Mouse (Mus musculus) monocyte, adult 2 months (primary cell): Measurements from ENCODE around the gene Tmem202.
A peak's percentile ranks its signal among the peaks of the same experiment; 100 is the strongest.

Experiments
- DNase-seq, 2 experiments: peaks; one replicate each; pipeline ENCODE4 v3.0.0; 2022; ENCODE audit warnings: low spot score in 2 of 2, low read depth in 1 of 2

Tmem202 gene

DNA sequence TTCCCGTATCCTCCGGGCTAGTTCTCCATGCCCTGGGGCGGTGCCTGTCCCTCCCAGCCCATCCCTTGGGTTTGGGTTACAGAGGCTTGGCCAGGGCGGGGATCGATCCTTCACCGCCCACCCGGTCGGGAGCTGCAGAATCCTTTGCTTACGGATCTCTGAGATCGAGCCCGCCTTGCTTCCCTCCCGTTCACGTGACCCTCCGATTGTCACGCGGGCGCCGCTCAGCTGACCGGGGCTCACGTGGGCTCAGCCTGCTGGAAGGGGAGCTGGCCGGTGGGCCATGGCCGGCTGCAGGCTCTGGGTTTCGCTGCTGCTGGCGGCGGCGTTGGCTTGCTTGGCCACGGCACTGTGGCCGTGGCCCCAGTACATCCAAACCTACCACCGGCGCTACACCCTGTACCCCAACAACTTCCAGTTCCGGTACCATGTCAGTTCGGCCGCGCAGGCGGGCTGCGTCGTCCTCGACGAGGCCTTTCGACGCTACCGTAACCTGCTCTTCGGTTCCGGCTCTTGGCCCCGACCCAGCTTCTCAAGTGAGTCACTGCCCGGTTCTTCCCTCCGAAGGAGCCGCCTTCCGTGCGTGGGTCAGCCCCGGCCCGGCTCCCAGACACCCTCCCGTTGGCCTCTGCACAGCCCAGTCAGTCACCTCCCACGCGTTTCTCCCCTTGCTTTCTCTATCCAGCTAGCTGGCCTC is at the start of gene Tmem202, which contains the start of gene Hexa:
Gene Tmem202 (minus strand): TSS at position 407 of the 697 bp plus-strand sequence.
Gene Hexa (plus strand): TSS at position 100 of the 697 bp plus-strand sequence.
- DNase-seq: peak in 1 of 2 experiments; percentile 71

DNA sequence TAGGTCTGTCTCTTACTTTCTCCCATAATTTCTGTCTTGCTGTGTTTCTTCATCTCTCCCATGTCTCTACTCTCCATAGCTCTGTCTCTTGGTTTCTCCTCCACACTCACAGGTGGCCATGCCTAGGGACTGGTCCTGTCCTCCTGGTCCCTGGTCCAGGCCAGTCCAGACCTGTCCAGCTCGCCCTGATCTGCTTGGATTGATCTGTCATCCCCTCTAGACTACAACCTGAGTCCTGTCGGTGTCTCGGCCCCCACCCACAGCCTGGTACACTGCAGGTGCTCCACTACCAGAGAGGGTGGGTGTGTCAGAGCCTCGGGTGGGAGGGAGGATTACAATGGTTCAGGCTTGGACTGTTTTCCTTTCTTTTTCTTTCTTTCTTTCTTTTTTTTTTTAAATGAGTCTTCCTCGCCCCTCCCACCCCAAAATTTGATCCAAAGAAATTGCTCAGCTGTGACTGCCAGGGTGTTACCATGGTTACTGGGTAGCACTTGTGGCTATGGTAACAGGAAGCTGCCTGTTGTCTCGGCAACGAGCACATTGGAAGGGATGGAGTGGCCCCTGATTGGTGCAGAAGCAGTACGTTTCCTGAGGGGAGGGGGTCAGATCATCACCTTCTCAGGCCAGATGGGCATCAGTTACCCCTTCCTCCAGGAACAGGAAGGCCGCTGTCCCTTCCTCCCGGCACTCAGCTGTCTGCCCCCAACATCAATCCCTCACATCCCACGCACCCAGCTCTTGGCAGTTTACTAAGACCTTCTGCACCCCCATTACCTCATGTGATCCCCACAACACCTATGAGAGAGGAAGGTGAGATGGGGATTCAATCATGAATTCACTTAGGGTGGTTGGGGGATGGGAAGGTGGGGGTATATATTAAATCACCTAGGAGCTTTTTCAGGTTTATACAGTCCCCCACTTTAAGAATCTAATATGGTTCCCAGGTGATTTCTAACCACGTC is 49.3 kb upstream of the Tmem202 start:
- DNase-seq: no peak

DNA sequence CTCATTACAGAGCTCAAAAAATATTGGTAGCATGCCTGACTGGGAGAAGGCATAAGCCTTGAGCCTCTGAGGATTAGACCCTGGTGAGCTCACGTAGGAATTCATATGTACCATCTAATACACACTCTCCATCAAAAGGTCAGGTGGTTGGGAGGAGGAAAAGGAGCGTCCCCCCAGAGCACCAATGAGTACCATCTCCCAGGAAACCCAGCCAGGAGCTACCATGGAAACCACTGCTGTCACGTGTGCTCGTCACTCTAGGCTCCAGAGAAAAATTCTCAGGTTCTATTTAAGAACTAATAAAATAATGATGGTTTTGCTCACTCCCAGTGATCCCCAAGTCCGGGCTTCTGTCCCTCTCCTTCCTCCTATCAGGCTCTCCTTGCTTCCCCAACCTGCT is 48.6 kb upstream of the Tmem202 start:
- DNase-seq: no peak

DNA sequence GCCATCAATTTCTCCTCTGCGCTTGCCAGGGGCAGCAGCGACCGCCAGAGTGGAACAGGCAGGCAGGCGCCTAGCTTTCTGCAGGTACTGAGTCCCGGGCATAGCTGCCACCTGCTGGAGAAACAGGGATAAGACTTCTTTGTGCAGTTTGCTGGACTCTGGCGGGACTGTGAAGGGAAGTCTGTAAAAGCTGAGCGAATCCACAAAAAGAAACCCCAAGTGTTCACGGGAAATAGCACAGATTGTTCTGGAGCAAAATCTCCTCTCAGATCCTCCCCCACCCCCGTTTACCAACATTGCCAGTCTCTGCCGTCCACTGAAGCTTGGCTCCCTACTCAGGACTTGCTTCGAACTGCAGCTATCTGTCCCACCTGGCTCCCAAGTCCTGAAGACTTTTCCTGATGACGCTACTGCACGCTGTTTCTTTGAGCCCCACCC is 45.2 kb upstream of the Tmem202 start:
- DNase-seq: peak; percentile 12 to 28

DNA sequence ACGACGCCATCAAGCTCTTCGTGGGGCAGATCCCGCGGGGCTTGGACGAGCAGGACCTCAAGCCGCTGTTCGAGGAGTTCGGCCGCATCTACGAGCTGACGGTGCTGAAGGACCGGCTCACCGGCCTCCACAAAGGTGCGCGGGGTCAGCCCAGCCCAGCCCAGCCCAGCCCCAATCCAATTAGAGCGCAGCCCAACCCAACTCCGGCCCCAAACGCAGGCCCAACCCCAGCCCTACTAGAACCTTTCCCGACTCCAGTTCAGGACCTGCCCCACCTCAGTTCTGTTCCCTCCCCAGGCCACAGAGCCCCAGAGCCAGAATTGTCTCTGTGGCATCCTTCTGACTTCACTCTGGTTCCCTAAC is 38.8 kb upstream of the Tmem202 start:
- DNase-seq: no peak

DNA sequence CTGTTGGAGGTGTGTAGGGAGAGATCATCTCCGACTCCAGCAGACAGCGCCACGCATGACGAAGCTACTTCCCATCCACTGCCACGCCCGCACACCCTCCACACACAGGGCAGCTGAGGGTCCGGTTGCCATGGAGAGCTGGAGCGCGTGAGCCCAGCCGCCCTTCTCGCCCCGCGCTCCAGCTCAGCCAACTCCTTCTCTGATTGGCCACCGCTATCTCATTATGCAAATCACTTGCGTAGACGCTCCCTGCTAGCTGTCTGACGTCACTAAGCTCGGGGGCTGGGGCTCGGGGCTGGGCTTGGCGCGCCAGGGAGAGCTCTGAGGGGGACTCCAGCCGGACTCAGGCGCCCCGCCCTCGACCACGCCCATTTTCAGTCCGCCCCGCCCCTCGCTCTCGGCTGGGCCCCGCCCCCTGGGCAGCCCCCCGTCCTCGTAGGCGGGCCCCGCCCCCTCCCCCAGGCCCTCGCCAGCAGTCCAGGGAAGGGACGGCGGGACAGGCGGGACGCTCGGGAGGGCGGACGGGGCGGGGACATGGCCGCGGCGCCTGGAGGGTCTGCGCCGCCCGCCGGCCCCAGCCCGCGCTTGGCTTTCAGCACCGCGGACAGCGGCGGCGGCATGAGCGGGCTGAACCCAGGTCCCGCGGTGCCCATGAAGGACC is 38.3 kb upstream of the Tmem202 start, which contains the start of gene Celf6:
Gene Celf6 (plus strand): TSS at position 74 of the 661 bp plus-strand sequence.
- peak; percentile 10 to 14 for DNase-seq

DNA sequence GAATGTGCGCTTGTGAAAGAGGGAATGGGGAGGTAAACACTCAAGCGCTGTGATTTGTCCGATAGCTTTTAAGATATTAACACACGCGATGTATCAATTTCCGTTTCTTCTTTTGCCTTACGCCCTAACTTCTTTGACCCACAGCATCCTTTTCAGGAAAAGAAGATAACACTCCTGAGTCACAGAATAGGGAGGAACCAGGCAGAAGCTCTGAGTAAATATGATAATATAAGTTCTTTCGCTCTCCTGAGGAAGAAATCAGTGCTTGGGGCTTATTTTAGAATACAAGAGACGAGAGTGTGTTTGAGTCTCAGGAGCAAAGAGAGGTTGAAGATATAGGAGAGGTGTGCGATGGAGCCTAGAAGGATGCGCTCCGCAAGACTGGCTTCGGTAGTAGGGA is 37.8 kb upstream of the Tmem202 start:
- DNase-seq: no peak

DNA sequence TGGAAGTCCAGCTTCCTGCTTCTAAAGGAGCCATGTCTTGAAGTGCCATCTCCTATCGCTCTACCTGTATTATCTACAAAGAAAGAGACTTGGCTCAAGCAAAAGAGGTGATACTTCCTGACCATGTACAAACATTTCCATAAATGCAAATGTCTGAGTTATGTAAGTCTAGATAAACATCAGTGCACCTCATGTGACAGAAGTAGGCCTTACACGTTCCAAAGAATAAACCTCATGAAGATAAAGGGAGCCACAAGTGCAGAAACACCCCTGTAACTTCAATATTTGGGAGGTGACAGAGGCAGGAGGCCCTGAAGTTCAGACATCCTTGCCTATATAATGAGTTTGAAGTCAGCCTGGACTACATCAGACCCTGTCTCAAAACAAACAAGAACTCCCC is 32.2 kb upstream of the Tmem202 start:
- no peak for DNase-seq

DNA sequence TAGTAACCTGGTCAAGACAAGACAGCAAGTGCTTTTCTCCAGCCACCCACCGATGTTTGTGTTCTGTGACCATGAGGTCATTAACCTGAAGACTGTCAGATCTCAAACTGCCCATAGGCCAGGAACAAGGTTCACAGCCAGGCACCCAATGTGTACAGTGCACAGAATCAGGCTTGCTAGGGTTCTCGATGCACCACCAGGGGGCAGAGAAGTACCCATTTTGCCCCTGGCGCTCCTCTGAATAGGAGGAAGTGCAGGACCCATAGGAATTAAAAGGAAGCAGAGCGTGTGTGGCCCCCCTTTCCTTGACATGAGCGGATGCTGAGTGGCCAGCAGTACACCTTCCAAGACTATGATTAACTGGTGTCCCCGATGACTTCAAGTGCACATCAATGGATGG is 27.5 kb upstream of the Tmem202 start:
- DNase-seq: peak; percentile 8 to 48

DNA sequence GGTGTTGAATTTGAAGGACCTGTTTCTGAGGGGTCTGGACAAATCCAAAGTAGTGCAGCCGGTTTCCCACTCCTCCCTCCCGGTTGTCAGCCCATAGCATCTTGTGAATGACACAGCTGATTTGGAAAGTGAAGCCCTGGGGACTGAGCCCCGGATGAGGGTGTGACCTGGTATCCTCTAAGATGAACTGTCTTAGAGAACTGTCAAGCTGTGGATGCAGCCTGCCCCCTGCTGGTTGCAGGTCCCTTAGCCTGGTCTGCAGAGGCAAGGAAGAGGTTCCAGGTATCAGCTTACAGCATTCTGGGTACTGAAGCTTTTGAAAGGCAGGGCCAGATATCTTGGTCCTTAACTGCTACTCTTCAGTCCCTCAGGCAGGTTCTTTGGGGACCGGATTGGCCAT is 26.0 kb upstream of the Tmem202 start:
- DNase-seq: peak in 1 of 2 experiments; percentile 46

DNA sequence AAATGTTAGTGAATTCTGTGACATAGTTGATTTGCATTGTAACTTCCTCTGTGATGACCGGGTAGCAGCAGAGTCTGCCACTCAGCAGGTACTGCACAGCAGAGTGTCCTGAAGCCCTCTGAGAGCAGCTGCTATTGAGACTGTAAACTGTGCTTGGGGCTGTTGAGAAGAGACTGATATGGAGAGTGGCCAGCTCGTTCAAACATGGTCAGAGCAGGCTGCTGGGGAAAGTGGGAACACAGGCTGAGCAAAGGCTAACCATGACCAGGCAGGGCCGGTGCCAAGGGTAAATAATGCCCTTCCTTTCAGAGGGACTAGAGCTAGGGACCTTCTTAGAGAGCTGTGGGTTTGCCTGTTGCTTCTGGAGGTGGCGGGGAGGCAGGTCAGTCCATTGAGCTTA is 14.1 kb upstream of the Tmem202 start:
- DNase-seq: no peak

DNA sequence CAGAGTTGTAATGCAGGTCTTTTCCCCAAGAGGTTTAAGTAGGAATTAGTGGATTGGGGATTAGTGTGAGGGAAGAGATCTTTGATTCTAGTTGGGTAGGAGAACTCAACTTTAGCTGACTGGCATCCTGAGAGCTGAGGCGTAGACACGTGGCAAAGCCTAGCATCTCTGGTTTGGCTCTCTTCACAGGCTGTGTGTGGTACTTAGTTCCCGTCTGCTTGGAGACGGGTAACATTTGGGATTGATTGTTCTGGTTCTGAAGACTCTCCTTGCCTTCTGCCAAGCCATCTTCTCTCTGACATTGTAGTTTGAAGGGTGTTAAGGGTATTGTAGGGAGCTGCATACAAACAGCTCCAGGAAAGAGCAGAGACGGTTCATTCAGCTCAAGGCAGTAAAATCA is 13.0 kb upstream of the Tmem202 start:
- no peak for DNase-seq

DNA sequence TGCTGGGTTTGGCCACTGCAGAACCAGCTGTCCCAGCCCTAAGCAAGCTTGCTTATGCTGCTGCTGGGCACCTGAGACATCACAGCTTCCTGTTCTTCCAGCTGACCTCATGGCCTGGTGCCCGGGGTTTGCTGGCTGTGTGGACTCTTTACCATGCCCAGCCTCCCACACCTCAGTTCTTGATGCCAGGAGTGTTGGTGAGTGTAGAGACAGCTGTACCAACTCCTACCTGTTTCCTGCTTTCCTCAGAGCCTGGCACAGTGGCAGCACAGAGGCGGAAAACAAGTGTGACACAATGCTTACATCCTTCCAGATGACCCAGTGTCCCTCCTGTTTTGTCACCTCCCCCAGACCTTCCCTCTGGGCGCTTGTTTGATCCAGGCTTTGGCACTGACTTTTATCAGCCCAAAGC is 12.0 kb upstream of the Tmem202 start:
- DNase-seq: no peak

DNA sequence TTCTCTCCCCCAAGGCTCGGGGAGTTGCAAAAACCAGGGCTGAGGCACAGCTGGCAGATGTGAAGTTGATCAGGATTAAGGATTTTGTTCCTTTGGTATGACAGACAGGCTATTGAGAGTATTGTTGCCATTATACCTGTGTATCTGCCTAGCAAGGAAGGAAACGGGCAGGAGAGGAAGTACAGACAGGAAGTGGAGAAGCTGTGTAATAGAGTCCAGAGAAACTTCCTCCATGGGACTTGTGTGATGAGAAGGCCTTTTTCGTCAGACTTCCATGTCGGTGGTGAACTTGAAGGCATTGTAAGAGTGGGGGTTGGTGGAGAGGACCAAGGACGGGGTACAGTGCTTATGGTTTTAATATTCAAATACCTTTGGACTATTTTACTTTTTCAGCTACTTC is 11.4 kb upstream of the Tmem202 start:
- no peak for DNase-seq

DNA sequence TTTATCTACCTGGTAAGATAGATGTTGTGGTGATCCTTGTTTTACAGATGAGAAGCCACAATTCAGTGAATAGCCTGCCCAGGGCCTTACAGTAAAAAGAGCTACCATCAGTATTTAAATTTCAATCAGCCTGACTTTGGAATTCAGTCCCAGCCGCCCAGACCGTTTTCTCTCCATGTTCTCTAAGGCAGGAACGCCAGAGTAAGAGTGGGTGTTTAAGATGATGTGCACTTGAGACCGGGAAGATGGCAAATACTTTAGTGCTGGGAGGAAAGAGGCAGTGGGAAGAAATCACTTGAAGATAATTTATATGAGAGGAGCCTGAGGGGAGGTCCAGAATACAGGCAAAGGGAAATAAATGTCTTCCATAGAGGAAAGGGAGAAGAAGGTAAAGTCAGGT is 10.4 kb upstream of the Tmem202 start:
- DNase-seq: no peak

DNA sequence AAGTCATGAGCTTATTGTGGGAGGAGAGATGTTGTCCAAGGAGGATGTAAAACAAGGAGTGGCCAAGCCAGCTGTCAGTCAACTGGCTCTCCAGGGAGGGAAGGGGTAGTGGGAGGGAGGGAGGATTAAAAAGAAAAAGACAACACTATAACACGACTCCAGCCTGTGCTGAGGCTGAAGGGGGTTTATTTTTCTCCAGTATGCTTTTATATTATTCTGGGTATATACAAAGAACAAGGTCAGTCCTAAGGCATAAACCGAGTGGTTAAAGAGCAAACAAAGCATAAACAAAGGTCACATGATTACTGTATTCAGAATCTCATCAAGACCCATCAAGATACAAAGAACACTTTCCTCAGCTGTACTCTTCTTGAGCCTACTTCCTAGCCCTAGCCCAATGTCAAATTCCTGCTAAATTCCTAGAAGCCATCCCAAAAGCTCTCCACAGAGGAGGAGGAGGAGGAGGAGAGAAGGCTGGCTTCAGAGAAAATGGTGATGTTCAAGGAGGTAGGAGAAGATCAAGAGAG is 9.4 kb upstream of the Tmem202 start:
- no peak for DNase-seq

DNA sequence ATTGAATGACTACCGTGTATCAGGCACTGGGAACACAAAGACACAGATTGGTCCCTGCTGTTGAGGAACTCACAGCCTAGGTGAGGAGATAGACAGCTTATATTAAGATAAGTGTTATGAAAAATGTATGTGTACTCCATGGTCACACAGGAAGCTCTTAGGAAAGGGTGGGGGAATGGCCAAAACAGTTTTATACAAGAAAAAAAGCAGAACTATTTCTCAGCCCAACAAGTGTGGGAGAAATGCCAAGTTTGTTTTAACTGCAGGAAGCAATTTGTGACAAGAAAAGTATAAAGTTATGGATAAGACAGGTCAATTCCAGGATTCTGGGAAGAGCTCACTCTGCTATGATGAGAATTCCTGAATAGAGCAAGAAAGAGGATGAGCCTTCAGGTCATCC is 8.2 kb upstream of the Tmem202 start:
- DNase-seq: no peak

DNA sequence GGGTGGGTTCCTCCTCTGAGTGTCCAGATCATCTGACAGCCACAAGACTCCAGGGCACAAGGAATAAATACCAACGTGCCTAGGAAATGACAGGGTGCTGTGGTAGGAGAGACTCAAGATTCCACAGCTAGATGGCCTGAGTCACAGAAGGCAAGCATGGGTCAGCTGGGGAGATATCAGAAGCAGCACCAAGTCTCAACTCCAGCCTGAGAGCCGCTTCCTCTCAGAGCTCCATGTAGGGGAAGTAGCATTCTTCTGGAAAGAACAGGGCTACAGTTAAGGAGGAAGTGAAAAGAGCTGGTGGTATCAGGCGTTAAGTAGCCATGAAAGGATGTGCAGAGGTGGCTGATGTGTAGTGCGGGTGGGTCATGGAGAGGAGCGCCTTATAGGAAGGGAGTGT is 5.1 kb upstream of the Tmem202 start:
- peak in 1 of 2 experiments; percentile 21 for DNase-seq

DNA sequence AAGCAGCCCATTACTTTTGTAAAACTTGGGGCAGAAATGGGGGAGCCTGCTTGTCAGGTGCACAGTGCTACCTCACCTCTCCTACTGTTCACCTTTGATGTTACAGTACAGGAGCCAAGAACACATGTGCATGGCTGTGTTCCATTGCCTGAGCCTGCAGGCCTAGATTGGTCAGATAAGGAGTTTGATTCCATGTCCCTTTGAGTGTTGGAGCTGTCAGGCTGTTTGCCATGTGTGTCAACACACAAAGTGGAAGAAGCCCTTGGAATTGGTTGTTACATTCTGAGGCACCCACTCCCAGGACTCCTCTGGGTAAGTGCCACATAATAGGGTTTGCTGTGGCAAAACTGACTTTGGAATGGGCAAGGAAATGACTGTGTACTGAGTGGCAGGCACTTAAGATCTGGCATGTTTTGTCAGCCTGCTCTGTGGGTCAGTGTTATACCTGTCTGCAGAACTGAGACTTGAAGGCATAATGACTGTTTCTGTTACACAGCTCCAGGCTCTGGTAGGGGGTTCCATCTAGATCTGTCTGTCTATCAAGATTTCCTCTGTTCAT is 3.2 kb upstream of the Tmem202 start:
- no peak for DNase-seq

DNA sequence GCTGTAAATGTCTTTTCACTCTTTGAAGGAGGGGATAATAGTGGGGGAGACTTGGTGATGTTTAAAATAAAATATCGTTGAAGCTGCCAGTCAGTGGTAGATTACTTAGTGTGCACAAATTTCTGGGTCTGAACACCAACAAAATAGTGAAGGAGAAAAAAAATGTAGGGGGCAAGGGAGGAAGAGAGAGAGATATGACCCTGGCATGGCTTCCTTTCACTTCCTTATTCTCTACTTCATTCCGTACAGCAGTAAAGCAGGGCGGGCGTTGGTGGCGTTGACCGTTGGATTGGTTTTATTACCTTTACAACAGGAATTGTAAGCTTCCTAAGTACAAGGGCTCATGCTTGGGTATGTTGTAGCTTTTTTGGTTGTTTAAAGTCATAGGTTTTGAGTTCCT is 2.0 kb upstream of the Tmem202 start:
- DNase-seq: no peak

DNA sequence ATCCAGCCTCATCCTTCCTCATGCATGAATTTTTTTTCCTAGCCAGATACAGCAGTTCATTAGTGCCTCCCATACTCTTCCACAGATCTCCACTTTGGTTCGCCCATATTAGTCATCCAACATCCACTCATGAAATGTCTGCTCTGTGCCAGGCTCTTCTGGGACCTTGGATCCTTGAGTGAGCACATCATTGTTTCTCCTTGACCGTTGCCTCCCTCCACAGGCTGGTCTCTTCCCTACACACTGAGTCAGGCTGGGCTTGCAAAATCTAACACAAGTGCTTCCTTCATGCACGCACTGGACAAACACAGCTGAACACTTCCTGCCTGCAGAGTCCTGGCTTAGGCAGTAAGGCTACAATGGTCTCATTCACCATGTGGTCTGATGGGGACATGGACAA is 2.0 kb downstream of the Tmem202 start:
- DNase-seq: peak in 1 of 2 experiments; percentile 20
